Mouse (Mus musculus): ENCODE data around the gene Sco2. TPM values are rescaled to one million over a fixed set of nuclear protein-coding genes. Genes with fewer than 3 reads are reported as not detected.

Gene Sco2
- polyA plus RNA-seq, 1 experiment from 2014 or later: 4.2 TPM

GRCm38 (mm10) chr15:89373027-89373761, 452 bp downstream of the Sco2 start:
- WGBS: 2% methylated on average over 35 of the region's 35 CpGs

DNA sequence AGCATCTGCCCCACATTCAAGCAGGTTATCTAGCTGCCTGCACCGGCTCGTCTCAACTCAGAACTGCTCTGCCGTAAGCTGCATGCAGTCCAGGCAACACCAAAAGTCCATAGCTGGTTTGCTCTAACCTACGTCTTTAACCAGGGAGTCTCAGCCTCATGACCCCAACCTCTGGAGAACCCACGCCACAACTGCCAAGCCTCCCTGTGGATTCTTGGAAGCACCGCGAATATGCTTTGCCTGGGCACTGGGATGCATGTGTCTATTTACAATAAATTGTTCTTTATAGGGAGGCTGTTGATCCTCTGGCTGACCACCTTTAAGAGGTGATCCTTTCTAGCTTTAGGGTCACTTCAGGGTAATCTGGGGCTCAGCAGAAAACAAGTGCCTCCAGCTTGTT, 1.1 kb downstream of the Sco2 start:
- WGBS: 86% methylated on average over 7 of the region's 7 CpGs
- Histone ChIP-seq H3K9me3 (no peaks in the 10 kb centered on the region), H3K4me3 (replicated peaks) (peak overlapping the region; percentile 64; the same call in 1 of the 2 replicates), H3K9ac (replicated peaks) (no peak overlapping the region; the same call in 1 of the 2 replicates), H3K36me3 (peaks cover 55% of the 10 kb centered on the region), H3K4me1 (replicated peaks) (peaks cover 17% of the 10 kb centered on the region), H3K4me2 (peak overlapping the region; percentile 78), H3K27me3 (peaks cover 18% of the 10 kb centered on the region), H3K27ac (0 out of 2 replicates have a peak overlapping the region, but pooled peaks have one; percentile 94)
- ATAC-seq (ENCODE audit: insufficient number of reproducible peaks, insufficient read depth, low FRiP score, low TSS enrichment, low read depth): no peak

More at GRCm38 (mm10) chr15:89373027-89373761, 452 bp downstream of the Sco2 start:
- Histone ChIP-seq H3K27ac (peak overlapping the region; percentile 94), H3K27me3 (peaks cover 25% of the 10 kb centered on the region), H3K36me3 (peaks cover 49% of the 10 kb centered on the region), H3K9me3 (no peaks in the 10 kb centered on the region), H3K4me3 (replicated peaks) (peak overlapping the region; percentile 64), H3K9ac (replicated peaks) (peak overlapping the region; percentile 77), H3K4me2 (peak overlapping the region; percentile 78), H3K4me1 (replicated peaks) (peaks cover 18% of the 10 kb centered on the region)
- peak; percentile 56 for ATAC-seq (ENCODE audit: insufficient number of reproducible peaks, insufficient read depth, low FRiP score, low TSS enrichment, low read depth)

DNA sequence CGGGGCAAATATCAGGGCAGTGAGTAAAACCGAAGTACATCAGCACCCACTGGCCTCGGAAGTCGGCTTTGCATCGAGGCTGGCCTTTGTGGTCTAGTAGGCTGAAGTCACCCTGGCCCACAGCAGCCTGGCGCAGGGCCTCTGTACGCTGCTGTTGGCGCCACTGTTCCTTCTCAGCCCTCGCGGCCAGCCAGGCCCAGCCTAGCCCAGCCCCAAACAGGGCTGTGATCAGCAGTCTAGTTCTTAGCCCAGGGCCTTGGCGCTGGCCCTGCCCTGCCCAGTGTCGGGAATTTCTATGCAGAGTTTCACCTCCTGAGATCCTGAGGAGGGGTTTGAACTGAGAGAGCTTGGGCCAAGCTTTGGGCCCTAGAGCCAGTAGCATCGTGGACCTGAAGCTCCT, 1.6 kb downstream of the Sco2 start:
- peaks cover 13% of the 10 kb centered on the region for H3K27me3 ChIP-seq
- H3K9me3 ChIP-seq: no peaks in the 10 kb centered on the region
- WGBS: 88% methylated on average over 13 of the region's 13 CpGs
- H3K27ac ChIP-seq: no peak overlapping the region
- no peak overlapping the region for H3K4me2 ChIP-seq
- peaks cover 13% of the 10 kb centered on the region for H3K4me1 ChIP-seq (replicated peaks)
- no peak overlapping the region for H3K4me3 ChIP-seq (replicated peaks)
- no peak for ATAC-seq (ENCODE audit: insufficient number of reproducible peaks, insufficient read depth, low FRiP score, low TSS enrichment, low read depth)
- peaks cover 60% of the 10 kb centered on the region for H3K36me3 ChIP-seq
- H3K9ac ChIP-seq (replicated peaks): no peak overlapping the region

DNA sequence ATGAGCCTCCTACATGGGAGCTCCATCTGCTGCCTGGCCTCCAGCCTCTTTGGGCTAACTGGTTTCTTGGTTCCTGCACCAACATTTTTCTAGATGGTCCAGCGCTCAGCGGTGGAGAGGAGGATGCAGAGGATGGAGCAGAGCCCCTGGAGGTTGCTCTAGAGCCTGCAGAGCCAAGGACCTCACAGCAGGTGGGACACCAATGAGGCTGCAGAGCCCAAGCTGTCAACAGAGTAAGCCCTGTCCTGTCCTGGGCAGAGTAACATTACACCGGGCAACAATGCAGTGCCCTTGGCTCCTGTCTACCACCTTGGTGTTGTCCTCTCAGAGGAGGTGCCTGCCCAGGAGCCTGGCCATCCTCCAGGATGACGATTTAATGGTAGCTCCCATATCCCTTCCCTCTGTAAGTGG, 8.5 kb downstream of the Sco2 start:
- no peak overlapping the region for H3K27ac ChIP-seq
- H3K9me3 ChIP-seq: no peaks in the 10 kb centered on the region
- no peaks in the 10 kb centered on the region for H3K4me1 ChIP-seq (replicated peaks)
- ATAC-seq (ENCODE audit: insufficient number of reproducible peaks, insufficient read depth, low FRiP score, low TSS enrichment, low read depth): no peak
- no peak overlapping the region for H3K9ac ChIP-seq (replicated peaks)
- no peak overlapping the region for H3K4me2 ChIP-seq
- WGBS: 90% methylated on average over 4 of the region's 4 CpGs
- peaks cover 98% of the 10 kb centered on the region for H3K36me3 ChIP-seq
- no peaks in the 10 kb centered on the region for H3K27me3 ChIP-seq
- no peak overlapping the region for H3K4me3 ChIP-seq (replicated peaks)

DNA sequence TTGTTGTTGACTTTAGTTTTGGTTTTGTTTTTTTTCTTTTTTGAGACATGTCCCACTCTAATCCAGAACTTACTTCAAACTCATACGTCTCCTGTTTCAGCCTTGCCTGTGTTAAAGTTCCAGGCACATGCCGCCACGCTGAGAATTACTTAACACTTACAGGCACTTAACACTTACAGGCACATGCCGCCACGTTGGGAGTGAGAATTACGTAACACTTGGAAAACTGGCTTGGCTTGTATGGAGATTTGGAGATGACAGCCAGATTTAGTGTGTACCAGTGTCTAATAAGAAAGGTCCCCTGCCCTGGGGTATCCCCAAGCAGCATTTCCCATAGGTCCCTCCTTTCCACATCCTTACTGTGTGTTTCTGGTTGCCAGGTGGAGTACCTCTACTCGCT, 10.6 kb downstream of the Sco2 start:
- Histone ChIP-seq H3K36me3 (peaks cover 87% of the 10 kb centered on the region), H3K4me1 (replicated peaks) (no peaks in the 10 kb centered on the region), H3K27ac (no peak overlapping the region), H3K4me2 (no peak overlapping the region), H3K9ac (replicated peaks) (no peak overlapping the region), H3K4me3 (replicated peaks) (no peak overlapping the region), H3K9me3 (no peaks in the 10 kb centered on the region), H3K27me3 (no peaks in the 10 kb centered on the region)
- WGBS: 91% methylated on average over 7 of the region's 7 CpGs
- ATAC-seq (ENCODE audit: insufficient number of reproducible peaks, insufficient read depth, low FRiP score, low TSS enrichment, low read depth): no peak

DNA sequence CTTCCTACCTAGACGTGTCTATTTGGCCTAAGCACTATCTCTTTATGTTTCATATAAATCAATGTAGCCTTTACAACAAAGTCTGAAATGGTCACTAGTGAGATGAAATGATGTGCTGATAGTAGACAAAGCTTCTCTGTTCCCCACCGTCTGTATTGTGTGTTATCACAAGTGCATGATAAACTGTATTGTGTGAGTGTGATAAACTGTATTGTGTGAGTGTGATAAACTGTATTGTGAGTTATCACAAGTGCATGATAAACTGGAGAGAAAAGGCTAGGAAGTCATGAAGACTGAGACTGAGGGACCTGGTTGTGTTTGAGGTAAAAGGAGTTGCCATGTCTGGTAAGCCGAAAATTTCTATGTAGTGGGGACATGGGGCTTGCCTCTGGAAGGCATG, 14.9 kb downstream of the Sco2 start:
- Histone ChIP-seq H3K4me3 (replicated peaks) (no peak overlapping the region), H3K9me3 (no peaks in the 10 kb centered on the region), H3K9ac (replicated peaks) (no peak overlapping the region), H3K36me3 (peaks cover 49% of the 10 kb centered on the region), H3K27me3 (no peaks in the 10 kb centered on the region), H3K4me1 (replicated peaks) (peaks cover 20% of the 10 kb centered on the region), H3K4me2 (no peak overlapping the region), H3K27ac (no peak overlapping the region)
- ATAC-seq (ENCODE audit: insufficient number of reproducible peaks, insufficient read depth, low FRiP score, low TSS enrichment, low read depth): no peak
- 86% methylated on average over 3 of the region's 3 CpGs for WGBS

GRCm38 (mm10) chr15:89356372-89356771, 17.3 kb downstream of the Sco2 start:
- 1% methylated on average over 15 of the region's 15 CpGs for WGBS
- Histone ChIP-seq H3K27ac (peak overlapping the region; percentile 92), H3K4me1 (replicated peaks) (peaks cover 21% of the 10 kb centered on the region), H3K27me3 (no peaks in the 10 kb centered on the region), H3K4me3 (replicated peaks) (peak overlapping the region; percentile 82), H3K36me3 (peaks cover 50% of the 10 kb centered on the region), H3K9me3 (no peaks in the 10 kb centered on the region), H3K4me2 (peak overlapping the region; percentile 86), H3K9ac (replicated peaks) (peak overlapping the region; percentile 89)
- ATAC-seq (ENCODE audit: insufficient number of reproducible peaks, insufficient read depth, low FRiP score, low TSS enrichment, low read depth): 0 out of 2 replicates have a peak, but pooled peaks have one; percentile 29

DNA sequence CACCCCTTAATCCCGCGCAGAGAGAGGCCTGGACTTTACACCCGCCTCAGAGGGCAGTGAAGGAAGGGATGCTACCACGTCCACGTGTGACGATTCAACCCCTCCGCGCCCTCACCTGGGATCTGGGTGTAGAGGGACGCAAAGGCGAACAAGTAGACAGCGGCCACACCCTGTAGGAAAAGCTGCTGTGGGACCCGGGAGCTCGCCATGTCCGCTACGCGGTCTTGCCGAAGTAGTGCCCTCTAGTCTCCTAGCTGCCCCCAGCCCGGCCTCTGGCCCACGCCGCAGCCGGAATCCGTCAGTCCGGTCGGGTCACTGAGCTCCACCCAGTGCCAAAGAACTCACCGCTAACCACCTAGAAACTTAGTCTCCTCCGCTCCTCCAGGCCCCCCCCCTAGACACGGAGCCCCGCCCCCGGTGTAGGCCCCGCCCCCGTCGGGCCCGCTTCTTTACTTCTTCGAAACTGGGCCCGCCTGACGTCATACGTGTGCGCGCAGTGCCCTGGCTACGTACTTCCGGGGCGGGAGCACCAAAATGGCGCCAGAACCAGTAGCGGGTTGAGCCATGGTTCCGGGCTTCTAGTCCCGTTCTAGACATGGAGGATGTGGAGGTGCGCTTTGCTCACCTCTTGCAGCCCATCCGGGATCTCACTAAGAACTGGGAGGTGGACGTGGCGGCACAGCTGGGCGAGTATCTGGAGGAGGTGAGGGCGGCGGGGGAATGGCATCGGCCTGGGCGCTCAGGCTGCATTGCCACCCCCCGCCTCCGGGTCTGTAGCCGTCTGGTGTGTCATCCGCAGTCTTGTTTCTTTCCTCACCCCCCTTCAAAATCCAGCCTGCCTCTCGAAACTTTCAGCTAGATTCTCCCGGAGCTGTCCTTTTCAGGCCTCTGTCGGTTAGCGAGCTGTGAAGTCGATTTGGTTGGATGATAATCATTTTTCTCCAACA, 18.1 kb downstream of the Sco2 start, which contains the start of the genes Lmf2 and Ncaph2:
TSS of gene Lmf2 (minus strand) at position 419 of the 947 bp plus-strand sequence.
TSS of gene Ncaph2 (plus strand) at position 479 of the 947 bp plus-strand sequence.
- Histone ChIP-seq H3K27ac (peak within 1 kb of the TSS; percentile 92), H3K9ac (replicated peaks) (peak within 1 kb of the TSS; percentile 89), H3K27me3 (no peaks in the 10 kb centered on the region), H3K4me1 (replicated peaks) (peaks cover 21% of the 10 kb centered on the region), H3K9me3 (no peaks in the 10 kb centered on the region), H3K4me2 (peak within 1 kb of the TSS; percentile 86), H3K4me3 (replicated peaks) (peak within 1 kb of the TSS; percentile 82), H3K36me3 (peaks cover 50% of the 10 kb centered on the region)
- peak; percentile 83 for ATAC-seq (ENCODE audit: insufficient number of reproducible peaks, insufficient read depth, low FRiP score, low TSS enrichment, low read depth)
- under 1% methylated on average over 62 of the region's 64 CpGs for WGBS

DNA sequence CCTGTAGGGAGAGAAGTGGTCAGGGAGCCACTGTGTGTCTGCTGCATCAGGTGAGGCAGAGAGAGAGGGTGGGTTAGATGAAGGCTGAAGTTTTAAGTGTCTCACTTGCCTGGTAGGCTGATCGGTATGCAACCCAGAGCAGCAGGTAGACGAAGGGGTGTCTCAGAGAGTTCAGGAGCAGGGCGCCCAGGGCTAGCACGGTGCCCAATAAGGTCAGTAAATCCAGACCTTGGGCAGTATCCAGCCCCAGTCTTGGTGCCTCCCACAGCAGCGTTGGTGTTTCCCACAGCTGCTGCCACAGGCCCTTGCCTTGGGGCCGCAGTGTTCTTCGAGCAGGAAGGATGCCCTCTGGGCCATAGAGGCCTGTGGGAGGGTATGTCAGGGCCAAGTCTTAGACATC, 19.2 kb downstream of the Sco2 start:
- Histone ChIP-seq H3K9ac (replicated peaks) (peak overlapping the region; percentile 89), H3K4me3 (replicated peaks) (peak overlapping the region; percentile 82), H3K36me3 (peaks cover 48% of the 10 kb centered on the region), H3K9me3 (no peaks in the 10 kb centered on the region), H3K27ac (no peak overlapping the region), H3K27me3 (no peaks in the 10 kb centered on the region), H3K4me2 (peak overlapping the region; percentile 86), H3K4me1 (replicated peaks) (peaks cover 21% of the 10 kb centered on the region)
- WGBS: 83% methylated on average over 7 of the region's 7 CpGs
- ATAC-seq (ENCODE audit: insufficient number of reproducible peaks, insufficient read depth, low FRiP score, low TSS enrichment, low read depth): no peak

- peaks cover 21% of the 10 kb centered on the region for H3K4me1 ChIP-seq (replicated peaks)
- H3K36me3 ChIP-seq: peaks cover 45% of the 10 kb centered on the region
- no peak for ATAC-seq (ENCODE audit: insufficient number of reproducible peaks, insufficient read depth, low FRiP score, low TSS enrichment, low read depth)
- no peak overlapping the region for H3K27ac ChIP-seq
- H3K9me3 ChIP-seq: no peaks in the 10 kb centered on the region
- H3K4me2 ChIP-seq: peak overlapping the region; percentile 86; the same call in 1 of the 2 replicates
- H3K9ac ChIP-seq (replicated peaks): peak overlapping the region; percentile 89; the same call in 1 of the 2 replicates
- H3K4me3 ChIP-seq (replicated peaks): 0 out of 2 replicates have a peak overlapping the region, but pooled peaks have one; percentile 82
- H3K27me3 ChIP-seq: no peaks in the 10 kb centered on the region
- WGBS: 95% methylated on average over 16 of the region's 16 CpGs
These were observed 19.8 kb downstream of the Sco2 start for GRCm38 (mm10) chr15:89353837-89354236.

DNA sequence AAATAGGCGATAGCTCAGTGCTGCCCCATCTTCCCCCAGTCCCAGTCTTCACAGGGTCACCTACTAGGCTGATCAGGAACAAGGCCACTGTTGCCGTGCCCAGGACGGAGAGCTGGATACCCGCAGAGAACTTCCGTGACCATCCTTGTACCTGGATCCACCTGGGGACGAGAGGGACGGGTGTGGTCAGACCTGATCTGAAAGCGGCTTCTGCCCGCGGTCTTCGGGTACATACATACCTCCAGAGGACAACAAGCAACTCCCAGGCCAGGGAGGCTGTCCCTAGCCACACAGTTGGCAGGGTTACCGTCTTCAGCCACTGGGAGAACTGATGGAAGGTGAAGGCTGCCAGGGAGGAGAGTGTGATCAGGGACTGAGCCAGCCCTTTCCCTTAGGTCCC, 20.9 kb downstream of the Sco2 start:
- Histone ChIP-seq H3K9me3 (no peaks in the 10 kb centered on the region), H3K36me3 (peaks cover 45% of the 10 kb centered on the region), H3K27me3 (no peaks in the 10 kb centered on the region), H3K27ac (no peak overlapping the region), H3K4me1 (replicated peaks) (peaks cover 21% of the 10 kb centered on the region), H3K4me2 (no peak overlapping the region), H3K9ac (replicated peaks) (no peak overlapping the region), H3K4me3 (replicated peaks) (no peak overlapping the region)
- 97% methylated on average over 12 of the region's 12 CpGs for WGBS
- no peak for ATAC-seq (ENCODE audit: insufficient number of reproducible peaks, insufficient read depth, low FRiP score, low TSS enrichment, low read depth)

Measured in limb, embryonic 12.5 days (tissue).